Mouse (Mus musculus) gastrocnemius, adult 8-10 months (tissue): ENCODE data around the gene Spen. TPM values are rescaled to one million over a fixed set of nuclear protein-coding genes. Genes with fewer than 3 reads are reported as not detected.

Experiments
- DNase-seq, 2 experiments: peaks; one replicate each; pipeline ENCODE4 v3.0.0; 2022; ENCODE audit warnings: low spot score in 2 of 2
- total RNA-seq, 4 experiments: library from RNA; stranded (reverse); gene quantifications; 2 replicates each; pipeline ENCODE4 v1.2.4; 2022

Gene Spen
- total RNA-seq, 4 experiments from 2014 or later: 17.0 to 23.9 (median 23.5) TPM

- no peak for DNase-seq
Measured at GRCm38 (mm10) chr4:141478225-141478624, 60.2 kb downstream of the Spen start.

DNA sequence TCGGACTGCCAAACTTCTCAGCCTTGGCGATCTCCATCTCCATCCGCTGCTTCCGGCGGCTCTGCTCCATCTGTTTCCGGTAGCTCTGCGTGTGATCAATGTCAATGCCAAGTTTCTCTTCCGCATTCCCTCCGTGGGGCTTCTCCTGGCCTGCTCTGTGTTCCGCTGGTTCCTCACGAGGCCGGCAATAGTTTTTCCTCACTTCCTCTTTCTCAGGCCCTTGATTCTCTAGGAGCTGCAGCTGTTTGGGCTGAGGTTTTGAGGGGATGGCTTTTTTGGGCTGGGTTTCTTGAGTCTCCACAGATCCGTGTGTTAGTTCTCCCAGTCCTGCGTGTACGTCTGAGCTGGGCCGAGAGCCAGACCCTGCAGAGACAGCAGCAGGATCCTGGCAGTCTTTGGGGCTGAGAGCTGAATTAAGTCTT is 60.7 kb downstream of the Spen start:
- DNase-seq: peak; percentile 41 to 52

GRCm38 (mm10) chr4:141474431-141474830 is 64.0 kb downstream of the Spen start:
- DNase-seq: no peak

GRCm38 (mm10) chr4:141472641-141473321 is 65.6 kb downstream of the Spen start:
- no peak for DNase-seq

DNA sequence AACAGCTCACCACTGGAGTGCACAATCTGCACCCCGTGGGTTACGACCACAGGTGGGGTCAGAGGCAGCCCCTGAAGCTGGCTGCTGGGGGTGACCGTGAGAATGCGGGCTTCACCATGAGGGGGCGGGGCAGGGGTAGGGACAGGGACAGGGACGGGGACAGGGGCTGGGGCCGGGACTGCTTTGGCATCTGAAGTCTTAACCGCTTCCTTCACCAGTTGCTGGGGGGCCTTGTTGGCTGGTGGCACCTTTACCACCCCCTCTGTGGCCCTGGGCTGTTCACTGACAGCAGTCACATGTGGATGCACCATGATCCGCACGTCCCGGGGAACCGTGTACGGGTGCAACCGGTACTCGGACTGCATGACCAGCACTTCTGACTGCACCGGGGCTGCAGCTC is 66.9 kb downstream of the Spen start:
- DNase-seq: no peak

GRCm38 (mm10) chr4:141469343-141469742 is 69.1 kb downstream of the Spen start:
- no peak for DNase-seq

DNA sequence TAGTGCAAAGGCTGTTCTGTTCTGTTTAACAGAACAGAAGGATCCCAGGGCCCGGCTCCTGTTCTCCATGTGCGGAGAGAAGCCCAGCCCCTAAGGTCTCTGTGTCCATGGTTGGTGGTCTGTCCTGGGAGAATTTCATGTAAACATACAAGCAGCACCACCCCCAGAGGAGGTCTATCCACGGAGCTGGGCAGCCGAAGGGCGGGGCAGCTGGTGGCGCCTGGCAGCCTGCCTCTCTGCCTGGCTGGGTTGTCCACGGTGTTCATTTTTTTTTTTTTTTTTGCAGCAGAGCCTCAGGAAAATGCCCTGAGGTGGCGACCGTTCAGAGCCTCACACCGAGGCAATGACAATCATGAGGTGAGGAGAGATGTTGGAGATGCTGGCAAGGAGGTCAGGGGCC is 69.8 kb downstream of the Spen start:
- no peak for DNase-seq

DNA sequence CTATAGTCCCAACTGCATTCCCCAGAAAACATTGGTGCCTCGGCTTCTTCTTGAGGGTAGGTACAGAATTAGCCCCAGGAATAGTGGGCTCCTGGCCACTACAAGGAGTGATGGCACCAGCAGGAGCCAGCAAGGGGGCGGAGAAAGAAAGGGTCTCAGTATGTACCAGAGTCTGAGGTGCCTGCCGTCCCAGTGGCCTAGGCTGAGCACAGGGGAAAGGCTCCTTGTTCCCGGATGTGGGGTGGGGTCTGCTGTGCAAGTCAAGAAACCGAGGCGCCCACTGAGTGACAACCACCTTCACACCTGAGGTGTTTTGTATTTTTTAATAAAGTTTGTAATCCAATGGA is 70.8 kb downstream of the Spen start:
- DNase-seq: no peak

- DNase-seq: no peak
Measured at GRCm38 (mm10) chr4:141466844-141467580, 71.4 kb downstream of the Spen start.

GRCm38 (mm10) chr4:141466289-141466795 is 72.1 kb downstream of the Spen start:
- DNase-seq: no peak

DNA sequence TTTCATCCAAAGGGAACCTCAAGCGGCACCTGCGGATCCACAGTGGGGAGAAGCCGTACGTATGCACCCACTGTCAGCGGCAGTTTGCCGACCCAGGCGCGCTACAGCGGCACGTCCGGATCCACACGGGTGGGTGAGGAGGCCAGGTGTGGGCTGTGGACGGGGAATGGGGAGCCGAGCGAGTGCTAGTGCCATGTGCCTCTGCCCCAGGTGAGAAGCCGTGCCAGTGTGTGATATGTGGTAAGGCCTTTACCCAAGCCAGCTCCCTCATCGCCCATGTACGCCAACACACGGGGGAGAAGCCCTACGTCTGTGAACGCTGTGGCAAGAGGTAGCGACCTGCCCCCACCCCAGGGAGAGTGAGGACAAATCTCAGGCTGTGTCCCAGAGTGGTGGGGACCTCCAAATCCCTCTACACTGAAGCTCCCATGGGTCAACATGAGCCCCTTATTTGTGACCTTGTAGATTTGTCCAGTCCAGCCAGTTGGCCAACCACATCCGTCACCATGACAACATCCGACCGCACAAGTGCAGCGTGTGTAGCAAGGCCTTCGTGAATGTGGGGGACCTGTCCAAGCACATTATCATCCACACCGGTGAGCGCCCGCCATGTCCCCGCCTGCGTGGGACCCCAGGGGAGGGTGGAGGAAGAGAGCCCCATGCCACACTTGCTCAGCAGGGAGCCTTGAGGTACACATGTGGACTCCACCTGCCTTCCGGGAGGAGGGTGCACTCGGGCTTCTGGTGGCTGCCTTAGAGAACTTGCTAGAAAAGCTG is 72.7 kb downstream of the Spen start:
- no peak for DNase-seq

GRCm38 (mm10) chr4:141464722-141465121 is 73.7 kb downstream of the Spen start:
- DNase-seq: no peak

DNA sequence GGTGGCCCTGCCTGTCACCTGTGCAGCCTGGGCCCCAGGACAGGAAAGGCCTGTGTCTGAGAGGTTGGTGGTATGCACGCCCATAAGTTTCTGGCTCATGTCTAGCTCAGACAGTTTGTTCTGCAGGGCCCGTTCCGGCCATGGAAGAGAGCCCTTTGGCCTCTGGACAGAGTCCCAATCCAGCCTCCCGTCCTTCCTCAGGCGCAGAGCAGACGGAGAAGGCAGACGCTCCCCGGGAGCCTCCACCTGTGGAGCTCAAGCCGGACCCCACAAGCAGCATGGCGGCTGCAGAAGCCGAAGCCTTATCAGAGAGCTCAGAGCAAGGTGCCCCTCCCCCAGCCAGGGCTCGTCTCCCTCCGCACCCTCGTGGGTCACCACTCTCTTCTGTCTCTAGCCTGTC is 74.9 kb downstream of the Spen start:
- no peak for DNase-seq

DNA sequence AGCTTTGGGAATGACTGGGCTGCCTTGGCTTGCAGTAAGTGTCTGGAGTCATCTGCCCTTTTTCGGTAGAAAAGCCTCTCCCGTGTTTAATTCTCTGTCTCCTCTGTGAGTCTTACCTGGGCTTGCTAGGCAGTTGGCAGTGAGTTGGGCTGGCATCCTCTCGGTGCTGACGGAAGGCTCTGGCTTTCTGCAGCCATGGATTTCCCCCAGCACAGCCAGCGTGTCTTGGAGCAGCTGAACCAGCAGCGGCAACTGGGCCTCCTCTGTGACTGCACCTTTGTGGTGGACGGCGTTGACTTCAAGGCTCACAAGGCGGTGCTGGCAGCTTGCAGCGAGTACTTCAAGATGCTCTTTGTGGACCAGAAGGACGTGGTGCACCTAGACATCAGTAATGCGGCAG is 76.8 kb downstream of the Spen start:
- no peak for DNase-seq

GRCm38 (mm10) chr4:141461088-141461487 is 77.3 kb downstream of the Spen start:
- no peak for DNase-seq

DNA sequence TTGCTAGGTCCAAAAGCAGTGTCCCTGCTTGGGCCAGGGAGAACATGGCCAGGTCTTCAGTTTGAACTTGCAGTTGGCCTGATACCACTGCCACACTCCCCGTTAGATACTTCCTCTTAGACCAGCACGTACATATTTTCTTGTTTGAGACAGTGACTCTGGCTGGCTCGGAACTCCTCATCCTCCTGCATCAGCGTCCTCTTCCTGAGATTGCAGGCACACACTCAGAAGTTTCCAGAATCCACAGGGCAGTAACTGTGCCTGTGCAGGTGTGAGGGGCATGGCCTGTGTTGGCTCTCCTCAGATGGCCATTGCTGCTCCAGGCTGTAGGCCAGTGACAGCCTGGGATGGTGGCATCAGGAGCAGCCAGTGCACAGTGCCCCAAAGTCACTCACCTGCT is 77.9 kb downstream of the Spen start:
- DNase-seq: no peak

DNA sequence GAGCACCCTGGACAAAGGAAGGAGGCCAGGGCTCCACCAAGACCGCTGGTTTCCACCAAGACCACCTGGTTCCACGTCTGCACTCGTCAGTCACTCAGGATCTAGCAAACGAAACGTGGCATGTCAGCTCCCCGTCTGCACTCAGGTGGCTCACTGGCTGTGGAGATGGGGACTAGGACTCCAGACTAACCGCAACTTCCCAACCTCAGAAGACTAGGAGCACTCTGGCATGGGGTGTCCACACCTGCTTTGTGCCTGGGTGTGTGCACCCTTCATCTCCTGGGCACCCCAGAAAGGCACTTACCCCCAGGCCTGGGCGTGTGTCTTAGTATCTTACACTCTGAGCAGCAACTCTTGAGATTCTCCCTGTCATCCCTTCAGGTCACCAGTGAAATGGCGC is 78.6 kb downstream of the Spen start:
- no peak for DNase-seq

DNA sequence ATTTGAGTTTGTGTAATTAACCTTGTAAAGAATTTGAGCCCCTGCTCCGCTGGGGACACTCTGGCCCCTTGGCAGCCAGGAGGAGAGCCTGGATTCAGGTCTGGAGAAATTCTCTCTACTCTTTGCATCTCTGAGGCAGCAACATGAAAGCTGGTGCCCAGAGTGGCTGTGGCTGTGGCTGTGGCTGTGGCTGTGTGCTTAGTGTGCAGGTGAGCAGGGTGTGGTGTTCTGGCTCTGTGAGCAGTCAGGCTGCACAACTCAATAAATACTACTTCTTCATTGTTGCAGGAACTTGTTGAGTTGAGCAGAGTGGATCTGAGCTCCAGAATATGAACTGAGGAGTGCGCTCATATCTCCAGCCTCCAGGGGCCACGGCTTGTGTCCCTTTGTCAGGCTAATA is 79.5 kb downstream of the Spen start:
- DNase-seq: no peak

GRCm38 (mm10) chr4:141458236-141458635 is 80.2 kb downstream of the Spen start:
- peak; percentile 74 to 84 for DNase-seq

- no peak for DNase-seq
Measured at GRCm38 (mm10) chr4:141456193-141456938, 82.0 kb downstream of the Spen start.

DNA sequence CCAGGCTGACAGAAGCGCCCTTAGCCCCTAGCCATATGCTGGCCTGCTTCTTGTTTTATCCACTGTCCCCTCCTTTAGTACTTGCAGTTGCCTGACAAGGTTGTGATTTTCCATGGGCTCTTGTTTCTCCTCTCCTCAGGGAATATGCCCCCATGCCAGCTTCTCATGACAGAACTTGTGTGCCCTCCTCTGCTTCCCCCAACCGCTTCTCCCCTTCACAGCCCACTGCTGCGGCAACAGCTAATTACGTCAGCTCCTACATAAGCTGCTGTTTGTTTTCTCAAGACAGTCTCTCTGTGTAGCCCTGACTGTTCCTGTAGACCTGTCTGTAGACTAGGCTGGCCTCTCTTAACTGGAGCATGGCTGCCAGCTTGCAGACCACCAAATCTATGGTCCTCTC is 82.9 kb downstream of the Spen start:
- DNase-seq: no peak
